Mouse (Mus musculus): ENCODE results near the gene Qprt. TPM values are rescaled to one million over a fixed set of nuclear protein-coding genes. Genes with fewer than 3 reads are reported as not detected.
"Not testable (repeated sequence)": the region's sequence is repeated elsewhere in the genome, so short reads cannot be mapped to it uniquely, and the experiment has no call there.

Gene Qprt
- total RNA-seq, 2 experiments from 2014 or later: 0.28 to 0.32 TPM

- intact Hi-C loops (cut with DNase I): loop anchor here (5.0 kb wide), 1 partner anchor 34 kb away; no protein-coding TSS in a partner anchor
- H3K27ac ChIP-seq: no peak within 1 kb of the TSS
- no peak for DNase-seq (ENCODE audit: extremely low spot score in 1 of 2, low spot score in 2 of 2)
- TF ChIP-seq CTCF (IDR thresholded peaks at IDR 0.05): no peak
- no peak within 1 kb of the TSS for H3K4me3 ChIP-seq
Observed at GRCm38 (mm10) chr7:127091114-127091896, 30.7 kb downstream of the Qprt start, which contains the start of gene AI467606. AI467606 (plus strand) TSS chr7:127091359.

- intact Hi-C loops (cut with DNase I): loop anchor here (5.0 kb wide), 1 partner anchor 33 kb away; no protein-coding TSS in a partner anchor
- H3K27ac ChIP-seq: no peak overlapping the region
- no peak for DNase-seq (ENCODE audit: extremely low spot score in 1 of 2, low spot score in 2 of 2)
Observed at GRCm38 (mm10) chr7:127090154-127091113, 31.6 kb downstream of the Qprt start.

GRCm38 (mm10) chr7:127088901-127089845, 32.9 kb downstream of the Qprt start:
- DNase-seq (ENCODE audit: extremely low spot score in 1 of 2, low spot score in 2 of 2): no peak
- TF ChIP-seq CTCF (IDR thresholded peaks at IDR 0.05): no peak
- Histone ChIP-seq H3K27ac (no peak overlapping the region), H3K4me3 (no peak overlapping the region)
- intact Hi-C loops (cut with DNase I): no loop called here

More at GRCm38 (mm10) chr7:127090154-127091113, 31.6 kb downstream of the Qprt start:
- no peak for TF ChIP-seq CTCF (IDR thresholded peaks at IDR 0.05)
- no peak overlapping the region for H3K4me3 ChIP-seq

GRCm38 (mm10) chr7:127088083-127088482, 33.9 kb downstream of the Qprt start:
- Histone ChIP-seq H3K4me3 (no peak overlapping the region), H3K27ac (no peak overlapping the region)
- no peak for DNase-seq (ENCODE audit: extremely low spot score in 1 of 2, low spot score in 2 of 2)
- TF ChIP-seq CTCF (IDR thresholded peaks at IDR 0.05): no peak
- intact Hi-C loops (cut with DNase I): no loop called here

- intact Hi-C loops (cut with DNase I); H3K4me3 ChIP-seq; DNase-seq (ENCODE audit: extremely low spot score in 1 of 2, low spot score in 2 of 2); H3K27ac ChIP-seq: not testable (repeated sequence)
Observed at GRCm38 (mm10) chr7:127087278-127088010, 34.6 kb downstream of the Qprt start, which contains the start of gene Zg16. Zg16 (minus strand) TSS chr7:127087328.

- intact Hi-C loops (cut with DNase I); H3K4me3 ChIP-seq; DNase-seq (ENCODE audit: extremely low spot score in 1 of 2, low spot score in 2 of 2); H3K27ac ChIP-seq: not testable (repeated sequence)
Observed at GRCm38 (mm10) chr7:127085751-127086150, 36.3 kb downstream of the Qprt start.

GRCm38 (mm10) chr7:127084794-127085193, 37.2 kb downstream of the Qprt start:
- no peak for TF ChIP-seq CTCF (IDR thresholded peaks at IDR 0.05)
- no peak for DNase-seq (ENCODE audit: extremely low spot score in 1 of 2, low spot score in 2 of 2)
- intact Hi-C loops (cut with DNase I): no loop called here
- no peak overlapping the region for H3K27ac ChIP-seq
- no peak overlapping the region for H3K4me3 ChIP-seq

- intact Hi-C loops (cut with DNase I): no loop called here
- Histone ChIP-seq H3K27ac (no peak overlapping the region), H3K4me3 (no peak overlapping the region)
- DNase-seq (ENCODE audit: extremely low spot score in 1 of 2, low spot score in 2 of 2): no peak
- TF ChIP-seq CTCF (IDR thresholded peaks at IDR 0.05): no peak
Observed at GRCm38 (mm10) chr7:127083689-127084088, 38.3 kb downstream of the Qprt start.

- no peak for DNase-seq (ENCODE audit: extremely low spot score in 1 of 2, low spot score in 2 of 2)
- intact Hi-C loops (cut with DNase I): no loop called here
- no peak overlapping the region for H3K4me3 ChIP-seq
- TF ChIP-seq CTCF (IDR thresholded peaks at IDR 0.05): no peak
- H3K27ac ChIP-seq: no peak overlapping the region
Observed at GRCm38 (mm10) chr7:127082995-127083394, 39.0 kb downstream of the Qprt start.

- H3K27ac ChIP-seq: no peak overlapping the region
- intact Hi-C loops (cut with DNase I): no loop called here
- no peak for TF ChIP-seq CTCF (IDR thresholded peaks at IDR 0.05)
Observed at GRCm38 (mm10) chr7:127082271-127082670, 39.8 kb downstream of the Qprt start.

More at GRCm38 (mm10) chr7:127082271-127082670, 39.8 kb downstream of the Qprt start:
- no peak overlapping the region for H3K4me3 ChIP-seq
- DNase-seq (ENCODE audit: extremely low spot score in 1 of 2, low spot score in 2 of 2): no peak

Measured in left cerebral cortex, adult 2 months (tissue).